Mouse (Mus musculus) ES-E14 (cell line): Measurements from ENCODE around the gene Cracr2b.

Source experiments
- CHD2 ChIP-seq: IDR thresholded peaks from 2 replicates; pipeline ENCODE4 v1.6.1; 2014; ENCODE audit warnings: mild to moderate bottlenecking, low read depth, low read length, inconsistent platforms
- MAFK ChIP-seq: IDR thresholded peaks from 2 replicates; pipeline ENCODE4 v1.6.1; 2014; ENCODE audit warnings: mild to moderate bottlenecking, low read depth, low read length, inconsistent platforms; ENCODE audit not compliant: insufficient read depth
- ZNF384 ChIP-seq: IDR thresholded peaks from 2 replicates; pipeline ENCODE4 v1.6.1; 2012; ENCODE audit warnings: low read depth, low read length, inconsistent platforms

GRCm38 (mm10) chr7:141487141-141487540, 26.2 kb downstream of the Cracr2b start:
- TF ChIP-seq ZNF384 (no peak), CHD2 (no peak), MAFK (no peak)
